Comparison of ENCODE assay signal across 7 mouse cellular contexts in the genomic region with DNA sequence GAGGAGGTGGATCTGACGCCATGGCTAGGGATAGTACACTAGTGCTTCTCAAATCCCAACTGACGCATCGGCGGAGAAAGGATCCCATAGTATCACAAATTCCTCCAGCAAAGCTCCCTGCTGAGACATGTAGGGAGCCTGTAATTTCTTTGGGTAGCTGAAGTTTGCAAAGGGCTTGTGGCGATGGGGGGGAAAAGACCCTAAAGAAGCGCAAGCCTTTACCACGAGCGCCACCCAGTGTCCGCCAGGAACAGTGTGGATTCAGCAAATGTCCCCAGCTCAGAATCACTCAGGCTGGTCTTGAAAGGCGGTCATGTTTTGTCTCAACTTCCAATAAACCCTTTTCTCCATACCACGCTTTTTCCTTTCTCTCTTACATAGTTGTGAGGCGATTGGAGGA. TPM values are rescaled to one million over a fixed set of nuclear protein-coding genes. Genes with fewer than 3 reads are reported as not detected.
DNase-seq lines count a peak whose midpoint lies in the region; ATAC-seq and TF ChIP-seq lines count a peak whose summit lies in the region.

No protein-coding gene starts in this region.

- no peak overlapping the region for H3K4me3 ChIP-seq in liver, embryonic 12.5 days
- H3K4me3 ChIP-seq in embryonic facial prominence, embryonic 14.5 days (ENCODE audit: low read depth, low read length), result no peak overlapping the region
- no peak overlapping the region for H3K4me3 ChIP-seq in hindbrain, postnatal 0 days (ENCODE audit: low read length)

- H3K9ac ChIP-seq in liver, embryonic 12.5 days, result no peak overlapping the region
- H3K9ac ChIP-seq in embryonic facial prominence, embryonic 14.5 days (ENCODE audit: low read depth, low read length), result no peak overlapping the region
- H3K9ac ChIP-seq in hindbrain, postnatal 0 days (replicated peaks; ENCODE audit: low read length), result no peak overlapping the region

- no peak overlapping the region for H3K27ac ChIP-seq in liver, embryonic 12.5 days
- H3K27ac ChIP-seq in embryonic facial prominence, embryonic 14.5 days (replicated peaks; ENCODE audit: low read depth, low read length), result no peak overlapping the region
- no peak overlapping the region for H3K27ac ChIP-seq in hindbrain, postnatal 0 days

- no peak for ATAC-seq in liver, embryonic 12.5 days
- ATAC-seq in embryonic facial prominence, embryonic 14.5 days (ENCODE audit: low read depth), result no peak; the same call in 1 of the 2 replicates
- peak; percentile 74; the same call in 1 of the 2 replicates for ATAC-seq in hindbrain, postnatal 0 days

- peak; percentile 41 for DNase-seq in liver
- DNase-seq in adrenal gland, adult 2 months, result peak; percentile 33
- peak; percentile 92 for DNase-seq in embryonic facial prominence, embryonic 14.5 days (ENCODE audit: low spot score)
- peak; percentile 90 for DNase-seq in hindbrain, postnatal 0 days (ENCODE audit: low spot score)
- DNase-seq in mesoderm, embryonic 11.5 days (ENCODE audit: low read depth, low spot score), result peak; percentile 84
- no peak for DNase-seq in urinary bladder, adult 2 months (ENCODE audit: low spot score)

- no peaks in the 10 kb centered on the region for H3K36me3 ChIP-seq in liver, embryonic 12.5 days
- H3K36me3 ChIP-seq in embryonic facial prominence, embryonic 14.5 days (ENCODE audit: control insufficient read depth, insufficient read depth, low read length), result no peaks in the 10 kb centered on the region
- H3K36me3 ChIP-seq in hindbrain, postnatal 0 days (ENCODE audit: insufficient read depth, low read length), result no peaks in the 10 kb centered on the region

- peaks cover 6% of the 10 kb centered on the region for H3K4me1 ChIP-seq in liver, embryonic 12.5 days
- peaks cover 5% of the 10 kb centered on the region; the same call in 1 of the 2 replicates for H3K4me1 ChIP-seq in embryonic facial prominence, embryonic 14.5 days (ENCODE audit: control insufficient read depth, insufficient read depth, low read length)
- H3K4me1 ChIP-seq in hindbrain, postnatal 0 days (ENCODE audit: insufficient read depth, low read length), result no peaks in the 10 kb centered on the region; the same call in 1 of the 2 replicates

- WGBS in liver, embryonic 12.5 days (ENCODE audit: insufficient replicate concordance), result 8% methylated on average over 12 of the region's 12 CpGs
- 3% methylated on average over 12 of the region's 12 CpGs for WGBS in embryonic facial prominence, embryonic 14.5 days
- WGBS in hindbrain, postnatal 0 days, result 2% methylated on average over 12 of the region's 12 CpGs

- no peak overlapping the region for H3K4me2 ChIP-seq in liver, embryonic 12.5 days
- peak overlapping the region; percentile 8; the same call in 1 of the 2 replicates for H3K4me2 ChIP-seq in embryonic facial prominence, embryonic 14.5 days (ENCODE audit: low read depth, low read length)
- no peak overlapping the region for H3K4me2 ChIP-seq in hindbrain, postnatal 0 days (ENCODE audit: low read depth, low read length)

- H3K27me3 ChIP-seq in liver, embryonic 12.5 days (replicated peaks), result peaks cover 64% of the 10 kb centered on the region
- peaks cover 33% of the 10 kb centered on the region for H3K27me3 ChIP-seq in embryonic facial prominence, embryonic 14.5 days (replicated peaks; ENCODE audit: control insufficient read depth, insufficient read depth, low read length)
- peaks cover 39% of the 10 kb centered on the region for H3K27me3 ChIP-seq in hindbrain, postnatal 0 days (ENCODE audit: insufficient read depth, low read length)

- no peaks in the 10 kb centered on the region for H3K9me3 ChIP-seq in liver, embryonic 12.5 days (replicated peaks)
- no peaks in the 10 kb centered on the region for H3K9me3 ChIP-seq in embryonic facial prominence, embryonic 14.5 days (ENCODE audit: control insufficient read depth, low read length)
- H3K9me3 ChIP-seq in hindbrain, postnatal 0 days (ENCODE audit: low read length), result no peaks in the 10 kb centered on the region

- TF ChIP-seq CTCF in hindbrain, postnatal 0 days (IDR thresholded peaks at IDR 0.05; ENCODE audit: low read depth), result peak; percentile 94

RNA-seq across cellular contexts. Expression of gene Dlx5, which starts 3.0 kb away (rescaled TPM):
- polyA plus RNA-seq in liver, embryonic 12.5 days (2016; fragmentation: Nextera tagmentation; extraction: Ambion mirVana), result 0.12 TPM in 1 of 2 replicates, not detected in the other
- total RNA-seq in adrenal gland, adult 2 months (2021), result under 1 TPM; 0.32 to 0.35 TPM
- polyA plus RNA-seq in adrenal gland, adult 2 months (2012; rRNA removed), result 0.30 and 0.48 TPM in 2 replicates
- polyA plus RNA-seq in embryonic facial prominence, embryonic 14.5 days (2014; fragmentation: Nextera tagmentation; extraction: Ambion mirVana), result 38.0 and 40.2 TPM in 2 replicates
- not detected in 2 replicates for total RNA-seq in hindbrain, postnatal 0 days (2014; rRNA removed)
- polyA plus RNA-seq in hindbrain, postnatal 0 days (2015; fragmentation: Nextera tagmentation; extraction: Ambion mirVana), result 0.16 TPM in 1 of 2 replicates, not detected in the other
- polyA plus RNA-seq in urinary bladder, adult 2 months (2012; rRNA removed), result not detected in 2 replicates

RNA-seq across cellular contexts. Expression of gene Dlx6, which starts 21.8 kb away (rescaled TPM):
- polyA plus RNA-seq in liver, embryonic 12.5 days (2016; fragmentation: Nextera tagmentation; extraction: Ambion mirVana), result not detected in 2 replicates
- not detected for total RNA-seq in adrenal gland, adult 2 months (2021)
- polyA plus RNA-seq in adrenal gland, adult 2 months (2012; rRNA removed), result not detected in 2 replicates
- polyA plus RNA-seq in embryonic facial prominence, embryonic 14.5 days (2014; fragmentation: Nextera tagmentation; extraction: Ambion mirVana), result 2.8 and 3.7 TPM in 2 replicates
- not detected in 2 replicates for total RNA-seq in hindbrain, postnatal 0 days (2014; rRNA removed)
- polyA plus RNA-seq in hindbrain, postnatal 0 days (2015; fragmentation: Nextera tagmentation; extraction: Ambion mirVana), result not detected in 2 replicates
- not detected in 2 replicates for polyA plus RNA-seq in urinary bladder, adult 2 months (2012; rRNA removed)

Comparison
In these comparisons a context has a peak if more than half of its experiments do, and no peak if none do; other contexts are left out.
1. RNA of gene Dlx5, which starts 3.0 kb away (polyA plus RNA-seq): 38.0 to 40.2 TPM in embryonic facial prominence, embryonic 14.5 days; 0.30 to 0.48 TPM in adrenal gland, adult 2 months, not detected in urinary bladder, adult 2 months, 0.12 TPM in liver, embryonic 12.5 days and 0.16 TPM in hindbrain, postnatal 0 days; every median in the first group is over 10 times any median in the second.